Mouse (Mus musculus): Measurements from ENCODE around the gene Shld2. TPM values are rescaled to one million over a fixed set of nuclear protein-coding genes. Genes with fewer than 3 reads are reported as not detected.

Shld2 gene
- polyA plus RNA-seq, 1 experiment, result 2.6 TPM

DNA sequence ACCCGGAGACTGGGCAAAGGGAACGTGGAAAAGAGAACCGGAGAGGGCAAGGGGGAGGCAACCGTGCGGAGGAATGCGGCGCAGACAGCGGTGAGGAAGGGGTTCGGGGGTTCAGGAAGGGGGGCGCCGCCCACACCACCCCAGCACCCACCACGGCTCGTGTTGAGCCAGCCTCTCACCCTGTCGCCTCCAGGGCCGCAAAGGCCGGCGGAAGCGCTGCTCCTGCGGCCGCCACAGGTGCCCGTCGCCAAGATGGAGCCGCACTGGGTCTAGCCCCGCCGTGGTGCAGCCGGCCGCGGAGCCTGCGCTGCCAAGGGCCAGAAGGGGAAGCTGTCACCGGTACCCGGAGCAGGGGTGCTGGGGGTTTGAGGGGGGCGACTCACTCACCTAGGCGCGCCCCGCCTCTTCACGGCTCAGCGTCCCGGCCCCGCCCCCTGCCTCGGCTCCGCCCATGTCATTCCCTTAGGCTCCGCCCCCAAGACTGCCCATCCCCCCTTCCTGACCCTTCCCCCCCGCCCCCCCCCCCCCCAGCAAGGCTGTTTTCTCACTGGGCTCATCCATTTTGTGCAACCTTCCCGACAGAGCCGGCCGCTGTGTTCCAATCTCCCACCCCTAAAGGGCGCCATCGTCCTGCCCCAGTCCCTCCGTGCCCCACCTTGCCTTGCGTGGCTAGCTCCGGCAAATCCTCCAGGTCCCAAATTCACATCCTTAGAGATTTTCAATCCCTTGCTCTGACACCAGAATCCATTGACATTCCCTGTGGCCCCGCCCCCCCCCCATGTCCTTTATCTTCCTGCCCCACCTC, 108.9 kb downstream of the Shld2 start, which contains the start of gene Gprin2:
Gene Gprin2, minus strand, starts transcription at position 423 of the 805 bp plus-strand sequence.
- peak within 1 kb of the TSS; percentile 50 for H3K4me2 ChIP-seq (ENCODE audit: low read depth)
- H3K36me3 ChIP-seq (ENCODE audit: control insufficient read depth, insufficient read depth), result no peaks in the 10 kb centered on the region
- H3K4me3 ChIP-seq, result no peak within 1 kb of the TSS
- H3K27me3 ChIP-seq (ENCODE audit: control insufficient read depth, insufficient read depth, insufficient read length), result peaks cover 18% of the 10 kb centered on the region
- no peak within 1 kb of the TSS for H3ac ChIP-seq (ENCODE audit: control insufficient read depth, insufficient read length)
- TF ChIP-seq TCF12 (IDR thresholded peaks at IDR 0.05; ENCODE audit: insufficient read depth, poor library complexity, severe bottlenecking), result no peak
- TF ChIP-seq POLR2A (IDR thresholded peaks at IDR 0.05; ENCODE audit: insufficient read length, low read depth), result no peak
- no peak for TF ChIP-seq MYOG (IDR thresholded peaks at IDR 0.05; ENCODE audit: control insufficient read depth in 1 of 3, insufficient read depth in 1 of 3, insufficient read length in 2 of 3, low read depth in 2 of 3)
- TF ChIP-seq USF1 (IDR thresholded peaks at IDR 0.05; ENCODE audit: low read depth), result no peak
- TF ChIP-seq REST (IDR thresholded peaks at IDR 0.05; ENCODE audit: insufficient read depth, insufficient read length), result no peak
- no peak for TF ChIP-seq TCF3 (IDR thresholded peaks at IDR 0.05; ENCODE audit: insufficient read length, low read depth)
- no peak for TF ChIP-seq SRF (IDR thresholded peaks at IDR 0.05; ENCODE audit: control insufficient read depth, insufficient read length, low read depth)
- TF ChIP-seq MAX (IDR thresholded peaks at IDR 0.05; ENCODE audit: low read depth), result no peak
- no peaks in the 10 kb centered on the region for H3K79me2 ChIP-seq (ENCODE audit: control insufficient read depth, insufficient read depth)

DNA sequence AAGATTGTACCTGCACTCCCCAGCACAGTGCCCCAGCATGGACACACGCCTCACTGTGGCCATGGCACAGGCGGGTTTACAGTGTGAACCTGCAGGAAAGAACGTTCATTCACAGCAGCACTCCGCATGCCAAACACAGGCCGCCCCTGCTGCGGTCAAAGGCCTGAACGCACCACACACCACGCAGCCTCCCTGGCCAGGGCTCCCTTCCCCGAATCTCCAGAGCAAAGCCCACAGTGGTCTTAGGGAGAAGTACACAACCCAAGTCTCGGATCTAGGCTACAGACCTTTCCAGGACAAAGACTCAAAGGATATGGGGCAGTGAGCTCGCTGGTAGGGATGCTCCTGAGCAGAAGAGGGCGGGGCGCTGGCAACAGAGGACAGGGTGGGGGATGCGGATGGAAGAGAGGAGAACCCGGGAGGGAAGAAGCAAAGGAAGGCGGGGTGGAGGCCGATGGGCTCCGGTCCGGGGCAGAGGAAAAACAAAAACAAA, 109.5 kb downstream of the Shld2 start:
- no peak overlapping the region for H3ac ChIP-seq (ENCODE audit: control insufficient read depth, insufficient read length)
- TF ChIP-seq USF1 (IDR thresholded peaks at IDR 0.05; ENCODE audit: low read depth) (no peak), MAX (IDR thresholded peaks at IDR 0.05; ENCODE audit: low read depth) (no peak)
- H3K27me3 ChIP-seq (ENCODE audit: control insufficient read depth, insufficient read depth, insufficient read length), result peaks cover 18% of the 10 kb centered on the region
- H3K79me2 ChIP-seq (ENCODE audit: control insufficient read depth, insufficient read depth), result no peaks in the 10 kb centered on the region
- no peaks in the 10 kb centered on the region for H3K36me3 ChIP-seq (ENCODE audit: control insufficient read depth, insufficient read depth)
- H3K4me3 ChIP-seq, result no peak overlapping the region
- peak overlapping the region; percentile 50 for H3K4me2 ChIP-seq (ENCODE audit: low read depth)

DNA sequence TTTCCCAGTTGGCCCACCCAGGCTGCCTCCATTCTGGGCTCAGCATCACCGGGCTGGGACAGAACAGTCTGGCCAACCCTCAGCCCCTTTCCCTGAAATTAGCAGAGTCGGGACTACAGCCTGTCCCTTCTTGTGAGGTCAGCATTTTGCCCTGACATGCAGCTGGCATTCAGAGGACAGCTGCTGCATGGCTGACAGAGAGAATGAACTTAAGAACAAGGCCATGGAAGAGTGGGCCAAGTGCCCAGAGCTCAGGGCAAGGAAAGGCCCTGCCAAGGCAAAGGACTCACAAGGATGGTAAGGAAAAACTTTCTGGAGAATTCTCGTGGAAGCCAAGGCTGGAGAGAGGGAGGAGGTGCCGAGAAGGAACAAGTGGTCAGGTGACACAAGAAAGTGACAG, 113.6 kb downstream of the Shld2 start:
- Histone ChIP-seq H3K36me3 (ENCODE audit: control insufficient read depth, insufficient read depth) (no peaks in the 10 kb centered on the region), H3K27me3 (ENCODE audit: control insufficient read depth, insufficient read depth, insufficient read length) (peaks cover 5% of the 10 kb centered on the region), H3K4me2 (ENCODE audit: low read depth) (no peak overlapping the region), H3ac (ENCODE audit: control insufficient read depth, insufficient read length) (no peak overlapping the region), H3K79me2 (ENCODE audit: control insufficient read depth, insufficient read depth) (no peaks in the 10 kb centered on the region), H3K4me3 (no peak overlapping the region)
- peak; percentile 39 to 84 (median 63) for TF ChIP-seq MYOG (IDR thresholded peaks at IDR 0.05; ENCODE audit: control insufficient read depth in 1 of 3, insufficient read depth in 1 of 3, insufficient read length in 2 of 3, low read depth in 2 of 3)
- TF ChIP-seq SRF (IDR thresholded peaks at IDR 0.05; ENCODE audit: control insufficient read depth, insufficient read length, low read depth), result no peak
- TF ChIP-seq CEBPB (IDR thresholded peaks at IDR 0.05; ENCODE audit: insufficient read depth, poor library complexity, severe bottlenecking), result no peak
- no peak for TF ChIP-seq E2F4 (IDR thresholded peaks at IDR 0.05; ENCODE audit: insufficient read depth)
- TF ChIP-seq TCF12 (IDR thresholded peaks at IDR 0.05; ENCODE audit: insufficient read depth, poor library complexity, severe bottlenecking), result peak; percentile 28
- peak; percentile 23 for TF ChIP-seq TCF3 (IDR thresholded peaks at IDR 0.05; ENCODE audit: insufficient read length, low read depth)
- no peak for TF ChIP-seq POLR2AphosphoS2 (IDR thresholded peaks at IDR 0.05; ENCODE audit: insufficient read length, low read depth)
- TF ChIP-seq MYOD1 (IDR thresholded peaks at IDR 0.05; ENCODE audit: control insufficient read depth in 1 of 3, insufficient read length in 2 of 3, low read depth in 2 of 3), result peak; percentile 58 to 82 (median 72)
- no peak for TF ChIP-seq REST (IDR thresholded peaks at IDR 0.05; ENCODE audit: insufficient read depth, insufficient read length)
- no peak for TF ChIP-seq USF1 (IDR thresholded peaks at IDR 0.05; ENCODE audit: low read depth)
- no peak for TF ChIP-seq MAX (IDR thresholded peaks at IDR 0.05; ENCODE audit: low read depth)
- no peak for TF ChIP-seq POLR2A (IDR thresholded peaks at IDR 0.05; ENCODE audit: insufficient read length, low read depth)

DNA sequence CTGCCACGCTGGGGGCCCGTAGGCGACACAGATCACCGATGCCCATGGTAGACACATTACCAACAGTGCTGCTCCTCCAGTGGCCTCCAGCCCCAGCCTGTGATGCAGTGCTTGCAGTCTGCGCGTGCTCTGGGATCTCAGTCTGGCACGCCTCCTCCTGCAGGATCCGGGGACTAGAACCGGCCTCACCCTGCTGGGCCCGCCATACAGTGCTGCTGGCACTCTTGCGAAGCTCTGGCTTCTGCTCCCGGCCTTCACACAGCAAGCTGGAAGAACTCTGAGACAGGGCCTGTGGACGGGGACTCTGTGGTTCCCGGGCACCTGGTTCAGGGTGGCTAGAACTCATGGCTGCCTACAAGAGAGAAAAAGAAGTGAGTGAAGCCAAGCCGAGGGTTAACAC, 114.8 kb downstream of the Shld2 start:
- H3K4me2 ChIP-seq (ENCODE audit: low read depth), result no peak overlapping the region
- H3ac ChIP-seq (ENCODE audit: control insufficient read depth, insufficient read length), result no peak overlapping the region
- no peak for TF ChIP-seq TCF3 (IDR thresholded peaks at IDR 0.05; ENCODE audit: insufficient read length, low read depth)
- no peak for TF ChIP-seq POLR2AphosphoS2 (IDR thresholded peaks at IDR 0.05; ENCODE audit: insufficient read length, low read depth)
- TF ChIP-seq SRF (IDR thresholded peaks at IDR 0.05; ENCODE audit: control insufficient read depth, insufficient read length, low read depth), result no peak
- TF ChIP-seq TCF12 (IDR thresholded peaks at IDR 0.05; ENCODE audit: insufficient read depth, poor library complexity, severe bottlenecking), result no peak
- H3K27me3 ChIP-seq (ENCODE audit: control insufficient read depth, insufficient read depth, insufficient read length), result no peaks in the 10 kb centered on the region
- no peaks in the 10 kb centered on the region for H3K36me3 ChIP-seq (ENCODE audit: control insufficient read depth, insufficient read depth)
- H3K4me3 ChIP-seq, result no peak overlapping the region
- no peaks in the 10 kb centered on the region for H3K79me2 ChIP-seq (ENCODE audit: control insufficient read depth, insufficient read depth)

DNA sequence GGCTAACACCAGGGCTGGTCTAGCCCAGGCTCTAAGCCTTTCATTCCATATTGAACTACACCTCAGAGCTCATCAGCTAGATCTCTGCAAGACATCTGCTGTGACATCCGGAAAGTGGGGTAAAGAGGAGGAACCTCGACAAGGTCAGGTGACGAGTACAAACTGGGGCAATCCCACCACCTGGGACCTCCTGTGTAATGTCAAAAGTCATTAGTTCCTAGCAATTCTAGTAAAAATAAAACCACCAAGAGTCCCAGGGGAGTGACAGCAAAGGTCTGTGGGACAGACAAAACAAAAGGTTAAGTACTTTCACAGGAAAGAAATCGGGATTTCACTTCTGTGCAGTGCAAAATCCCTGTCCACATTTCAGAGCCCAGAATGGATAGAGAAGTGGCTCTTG, 116.4 kb downstream of the Shld2 start:
- H3K4me2 ChIP-seq (ENCODE audit: low read depth), result no peak overlapping the region
- no peak for TF ChIP-seq POLR2A (IDR thresholded peaks at IDR 0.05; ENCODE audit: insufficient read length, low read depth)
- TF ChIP-seq SRF (IDR thresholded peaks at IDR 0.05; ENCODE audit: control insufficient read depth, insufficient read length, low read depth), result no peak
- TF ChIP-seq MYOG (IDR thresholded peaks at IDR 0.05; ENCODE audit: control insufficient read depth in 1 of 3, insufficient read depth in 1 of 3, insufficient read length in 2 of 3, low read depth in 2 of 3), result no peak
- no peak for TF ChIP-seq TCF12 (IDR thresholded peaks at IDR 0.05; ENCODE audit: insufficient read depth, poor library complexity, severe bottlenecking)
- TF ChIP-seq TCF3 (IDR thresholded peaks at IDR 0.05; ENCODE audit: insufficient read length, low read depth), result no peak
- TF ChIP-seq USF1 (IDR thresholded peaks at IDR 0.05; ENCODE audit: low read depth), result no peak
- TF ChIP-seq REST (IDR thresholded peaks at IDR 0.05; ENCODE audit: insufficient read depth, insufficient read length), result no peak
- no peak for TF ChIP-seq E2F4 (IDR thresholded peaks at IDR 0.05; ENCODE audit: insufficient read depth)
- no peaks in the 10 kb centered on the region for H3K79me2 ChIP-seq (ENCODE audit: control insufficient read depth, insufficient read depth)

More for the DNA sequence above, 116.4 kb downstream of the Shld2 start:
- no peaks in the 10 kb centered on the region for H3K36me3 ChIP-seq (ENCODE audit: control insufficient read depth, insufficient read depth)
- no peak overlapping the region for H3K4me3 ChIP-seq
- H3K27me3 ChIP-seq (ENCODE audit: control insufficient read depth, insufficient read depth, insufficient read length), result no peaks in the 10 kb centered on the region
- no peak overlapping the region for H3ac ChIP-seq (ENCODE audit: control insufficient read depth, insufficient read length)
